Mouse (Mus musculus) testis, adult 10 weeks (tissue): ENCODE results near the gene Tmem262. TPM values are rescaled to one million over a fixed set of nuclear protein-coding genes. Genes with fewer than 3 reads are reported as not detected.

Experiments used
- polyA plus RNA-seq: library from polyadenylated mRNA; stranded (reverse); fragments of 350-450 nt; fragmentation: Illumina TruSeq; extraction: RNeasy Lipid Tissue Mini Kit (QIAGEN cat#74804); gene quantifications from one replicate; pipeline ENCODE4 v1.2.3, GENCODE M21; 2014; ENCODE audit warnings: low read depth, low replicate concordance

Gene Tmem262
- 14.1 TPM for polyA plus RNA-seq

DNA sequence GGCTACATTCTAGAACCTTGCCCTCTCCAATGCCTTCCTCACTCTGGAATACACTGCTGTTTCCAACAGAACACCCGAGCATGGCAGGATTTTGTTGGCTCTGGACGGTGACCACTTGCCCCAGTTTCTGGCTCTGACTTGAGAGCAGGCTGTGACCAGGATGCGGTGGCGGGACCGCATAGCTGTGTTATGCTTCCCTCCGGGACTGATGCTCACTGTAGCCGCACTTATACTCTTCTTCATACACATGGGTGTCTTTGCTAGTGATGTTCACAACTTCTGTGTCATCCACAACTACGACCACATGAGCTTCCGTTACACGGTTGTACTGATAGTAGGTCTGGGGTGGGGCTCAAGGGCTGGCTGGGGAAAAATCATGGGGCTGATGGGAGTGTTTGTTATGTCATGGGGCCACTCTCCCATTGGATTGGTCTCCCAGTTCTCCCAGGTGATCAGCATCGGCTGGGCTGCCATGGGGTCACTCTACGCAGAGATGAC, at the start of gene Tmem262:
Tmem262 (plus strand) TSS at position 51 of the 498 bp plus-strand sequence.

DNA sequence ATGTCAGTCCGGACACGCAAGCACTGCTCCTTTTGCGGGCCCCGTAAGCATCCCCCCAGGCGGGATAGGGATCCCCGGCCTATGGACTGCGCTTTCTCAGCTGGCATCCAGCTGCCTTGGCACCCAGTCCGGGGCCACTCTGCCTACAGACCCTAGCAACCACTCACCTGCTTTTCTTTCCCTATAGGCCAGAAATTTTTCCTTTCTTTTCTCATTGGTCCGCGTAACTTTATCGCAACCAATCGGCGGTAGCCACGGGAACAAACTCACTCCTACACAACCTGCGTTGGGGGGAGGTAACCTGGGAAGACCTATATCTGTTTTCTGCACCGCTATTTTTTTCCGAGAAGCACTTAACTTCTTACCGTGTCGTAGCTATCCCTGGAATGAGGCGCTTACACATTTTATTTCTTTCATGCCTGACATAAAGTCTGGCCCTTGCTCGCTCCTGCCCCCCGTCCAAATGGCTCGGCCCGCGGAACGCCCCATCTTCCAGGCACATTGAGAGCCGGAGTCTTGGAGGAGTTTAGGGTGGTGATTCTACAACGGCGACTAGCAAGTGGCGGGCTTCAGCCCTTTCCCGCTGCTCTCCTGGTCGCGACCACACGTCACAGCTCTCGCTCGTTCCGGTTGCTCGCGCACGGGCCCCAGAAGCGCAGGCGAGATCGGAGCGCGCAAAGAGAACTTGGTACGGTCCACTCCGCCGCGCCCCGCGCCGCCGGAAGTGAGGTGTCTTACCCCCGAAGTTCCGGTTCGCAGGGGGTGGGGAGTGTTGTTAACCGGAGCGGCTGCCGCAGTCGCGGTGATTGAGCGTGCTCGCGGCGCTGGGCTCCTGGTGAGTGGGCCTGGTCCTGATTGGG, 33.3 kb upstream of the Tmem262 start, which contains the start of gene Syvn1:
Syvn1 (plus strand) TSS at position 283 of the 860 bp plus-strand sequence.

DNA sequence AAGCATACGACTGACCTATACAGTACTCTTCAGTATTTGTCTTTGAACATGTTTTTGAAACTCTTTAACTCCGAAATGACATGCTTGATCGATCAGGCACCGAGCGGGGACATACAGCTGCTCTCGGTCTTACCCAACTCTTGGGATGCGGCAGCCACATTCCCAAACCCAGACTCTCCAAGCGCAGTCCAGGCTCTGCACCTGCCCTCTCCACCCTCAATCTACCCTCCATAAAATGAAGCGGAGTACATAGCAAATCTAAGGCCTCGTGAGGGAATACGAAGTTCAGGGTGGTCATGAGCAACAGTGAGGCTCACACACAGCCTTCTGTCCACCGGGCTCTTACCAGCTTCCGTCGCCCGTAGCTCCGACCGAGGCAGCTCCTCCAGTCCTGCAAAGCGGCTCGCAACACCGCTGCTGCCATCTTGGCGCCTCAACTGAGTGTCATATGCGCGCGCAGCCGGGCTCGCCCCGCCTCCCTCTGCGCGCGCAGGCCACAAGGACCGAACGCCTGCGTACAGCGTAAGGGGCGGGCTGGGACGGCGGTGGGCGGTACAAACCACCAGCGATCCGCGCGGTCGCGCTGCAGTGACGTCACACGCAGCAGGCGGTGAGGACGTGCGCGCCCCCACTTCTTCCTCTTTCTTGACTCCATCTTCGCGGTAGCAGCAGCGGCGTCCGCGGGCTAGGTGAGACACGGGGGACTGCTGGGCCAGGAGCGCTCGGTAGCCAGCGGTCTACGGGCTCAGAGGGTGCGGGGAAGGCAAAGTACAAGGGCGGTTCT, 22.3 kb upstream of the Tmem262 start, which contains the start of the genes Mrpl49 and Fau:
Mrpl49 (minus strand) TSS at position 473 of the 784 bp plus-strand sequence.
Fau (plus strand) TSS at position 532 of the 784 bp plus-strand sequence.

DNA sequence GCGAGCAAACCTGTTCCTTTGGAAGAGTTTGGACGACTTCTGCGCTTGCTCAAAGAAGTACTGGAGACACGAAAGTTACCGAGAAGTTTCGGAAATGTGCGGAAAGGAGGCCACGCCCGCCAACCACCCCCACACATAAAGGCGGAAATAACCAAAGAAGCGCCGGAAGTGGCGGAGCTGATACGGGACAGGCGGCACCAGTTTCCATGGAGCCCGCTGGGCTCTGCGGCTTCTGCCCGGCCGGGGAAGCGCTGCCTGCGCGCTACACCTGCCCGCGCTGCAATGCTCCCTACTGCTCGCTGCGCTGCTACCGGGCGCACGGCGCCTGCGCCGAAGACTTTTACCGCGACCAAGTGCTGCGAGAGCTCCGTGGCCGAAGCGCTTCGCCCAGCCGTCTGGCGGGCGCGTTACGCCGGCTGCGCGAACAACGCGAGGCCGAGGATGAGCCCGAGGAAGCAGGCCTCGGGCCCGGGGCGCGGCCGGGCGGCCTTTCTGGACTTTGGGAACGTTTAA, 18.8 kb upstream of the Tmem262 start, which contains the start of gene Znhit2:
Znhit2 (plus strand) TSS at position 172 of the 513 bp plus-strand sequence.

GRCm38 (mm10) chr19:6067724-6068415, 12.0 kb upstream of the Tmem262 start, which contains the start of gene Tm7sf2:
Gene Tm7sf2 (minus strand): TSS chr19:6068373.

DNA sequence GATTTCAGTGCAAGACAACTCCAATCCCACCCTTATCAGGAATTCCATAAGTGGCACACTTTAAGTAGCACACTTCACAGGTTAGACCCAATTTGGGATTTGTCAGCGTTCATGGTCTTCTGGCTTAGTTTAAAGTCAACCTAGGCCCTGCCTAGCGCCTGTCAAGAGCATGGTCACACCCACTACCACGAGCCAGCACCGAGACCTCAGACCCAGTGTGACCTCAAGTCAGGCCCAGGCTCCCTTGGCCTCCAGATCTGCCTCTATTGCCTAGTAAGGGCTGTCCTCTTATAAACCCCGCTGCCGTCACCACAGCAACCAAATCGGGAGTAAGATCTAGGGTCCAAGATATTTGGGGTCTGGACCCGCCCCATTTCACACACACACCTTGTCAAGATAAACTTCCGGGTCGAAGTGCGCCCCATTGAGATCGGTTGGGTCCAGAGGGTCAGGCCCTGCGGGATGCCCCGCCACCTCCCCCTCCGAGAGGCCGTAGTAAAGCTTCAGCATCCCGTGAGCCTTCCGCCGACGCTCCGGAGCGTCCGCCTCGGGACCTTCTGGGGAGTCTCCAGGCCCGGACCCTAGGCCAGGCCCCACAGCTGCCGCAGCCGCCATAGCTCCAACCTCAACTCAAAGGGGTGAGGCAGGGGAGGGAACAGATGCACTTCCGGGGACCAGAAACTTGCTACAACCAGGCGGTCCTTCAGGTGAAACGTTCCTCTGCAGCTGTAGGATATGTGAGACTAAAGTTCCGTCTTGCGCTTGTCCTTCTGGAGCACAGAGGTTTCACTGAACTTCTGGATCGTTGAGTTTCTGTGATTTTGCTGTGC, 3.1 kb upstream of the Tmem262 start, which contains the start of gene Vps51:
Vps51 (minus strand) TSS at position 668 of the 830 bp plus-strand sequence.

DNA sequence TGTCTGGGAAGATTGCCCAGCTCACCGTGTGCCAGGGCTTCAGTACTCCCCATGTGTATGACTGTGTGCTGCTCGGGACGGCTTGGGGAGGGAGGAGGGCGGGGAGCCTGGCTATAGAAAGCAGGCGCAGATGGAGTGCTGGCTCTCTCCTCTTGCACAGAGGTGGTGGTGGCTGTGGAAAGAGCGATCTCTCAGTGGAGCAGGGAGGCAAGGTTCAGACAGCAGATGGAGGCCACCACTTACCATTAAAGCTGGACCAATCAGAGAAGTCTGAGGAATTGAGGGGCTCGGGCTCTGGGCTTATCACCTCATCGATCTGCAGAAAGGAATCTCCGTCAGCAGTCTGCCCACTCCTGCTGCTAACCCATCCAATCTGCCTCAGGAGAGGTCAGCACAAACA, 2.3 kb downstream of the Tmem262 start, which contains the start of gene Gm28374:
Gm28374 (minus strand) TSS at position 101 of the 400 bp plus-strand sequence.

GRCm38 (mm10) chr19:6084478-6085248, 4.8 kb downstream of the Tmem262 start, which contains the start of the genes Zfpl1 and Cdca5:
Gene Zfpl1 (minus strand): TSS chr19:6084956.
Gene Cdca5 (plus strand): TSS chr19:6084983.

DNA sequence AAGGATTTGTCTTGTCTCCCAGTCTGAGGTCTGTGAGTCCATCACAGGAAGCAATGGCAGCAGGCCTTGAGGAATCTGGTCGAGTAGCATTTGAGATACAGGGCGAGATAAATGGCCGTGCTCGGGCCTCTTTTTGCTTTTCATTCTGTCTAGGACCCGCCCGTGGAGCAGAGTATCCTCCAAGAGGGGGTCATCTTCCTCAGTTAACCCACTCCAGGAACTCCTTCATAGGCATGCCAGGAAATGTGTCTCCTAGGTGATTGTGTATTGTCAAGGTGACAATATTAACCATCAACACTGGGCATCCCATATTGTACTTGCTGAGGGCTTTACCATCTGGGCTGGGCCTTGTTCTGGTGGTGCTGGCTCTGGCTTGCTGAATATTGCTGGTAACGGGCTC, 14.3 kb downstream of the Tmem262 start, which contains the start of gene AC131692.1:
AC131692.1 (plus strand) TSS at position 301 of the 400 bp plus-strand sequence.

GRCm38 (mm10) chr19:6105586-6105985, 25.8 kb downstream of the Tmem262 start, which contains the start of gene Naaladl1:
Gene Naaladl1 (plus strand): TSS chr19:6105782.

DNA sequence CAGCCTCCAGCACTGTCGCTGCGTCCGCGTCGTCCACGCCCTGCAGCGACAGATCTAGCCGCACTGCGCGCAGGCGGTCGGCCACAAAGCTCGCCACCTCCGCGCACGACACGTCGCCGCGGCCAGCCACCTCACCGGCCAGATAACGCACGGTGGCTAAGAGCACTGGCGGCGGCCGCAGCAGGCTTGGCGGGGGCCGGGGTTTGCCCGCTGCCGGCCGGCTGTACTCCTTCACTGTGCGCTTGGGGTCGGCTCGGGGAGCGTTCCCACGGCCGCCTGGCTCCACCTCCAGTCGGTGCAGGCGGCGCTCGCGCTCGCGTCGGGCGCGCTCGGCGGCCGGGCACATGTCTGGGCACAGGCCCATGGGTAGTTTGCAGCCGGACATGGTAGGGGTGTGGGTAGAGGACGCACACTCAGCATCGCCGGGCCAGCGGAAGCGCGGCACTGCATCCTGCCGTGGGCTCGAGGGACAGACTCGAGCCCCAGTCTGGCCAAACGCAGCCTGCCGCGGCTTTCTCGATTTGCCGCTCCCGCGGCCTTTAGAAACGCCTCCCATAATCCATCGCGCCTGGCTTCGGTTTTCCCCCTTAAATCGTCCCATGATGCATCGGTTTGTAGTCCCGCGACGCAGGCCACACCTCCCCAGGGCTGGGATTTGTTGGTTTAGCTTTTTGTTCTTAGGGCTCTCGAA, 38.3 kb downstream of the Tmem262 start, which contains the start of gene Sac3d1:
Sac3d1 (minus strand) TSS at position 665 of the 691 bp plus-strand sequence.

GRCm38 (mm10) chr19:6127760-6128341, 48.0 kb downstream of the Tmem262 start, which contains the start of gene Snx15:
Gene Snx15 (minus strand): TSS chr19:6128304.

Other genes with a start within 250 kb of the Tmem262 start
- gene Frmd8, start 204.8 kb upstream of the Tmem262 start, polyA plus RNA-seq, result 3.8 TPM
- 2.8 TPM for gene Slc25a45, start 202.2 kb upstream of the Tmem262 start, polyA plus RNA-seq
- 0.38 TPM for gene Tigd3, start 185.9 kb upstream of the Tmem262 start, polyA plus RNA-seq
- gene Dpf2, start 167.0 kb upstream of the Tmem262 start, polyA plus RNA-seq, result 9.0 TPM
- 0.11 TPM for gene Cdc42ep2, start 155.2 kb upstream of the Tmem262 start, polyA plus RNA-seq
- gene Pola2, start 115.8 kb upstream of the Tmem262 start, polyA plus RNA-seq, result 7.6 TPM
- gene Slc22a20, start 93.9 kb upstream of the Tmem262 start, polyA plus RNA-seq, result not detected
- gene Capn1, start 64.1 kb upstream of the Tmem262 start, polyA plus RNA-seq, result 0.24 TPM
- gene Syvn1, start 33.5 kb upstream of the Tmem262 start, polyA plus RNA-seq, result 1.3 TPM
- gene Mrpl49, start 22.2 kb upstream of the Tmem262 start, polyA plus RNA-seq, result 9.4 TPM
- 25.7 TPM for gene Fau, start 22.2 kb upstream of the Tmem262 start, polyA plus RNA-seq
- gene Znhit2, start 18.8 kb upstream of the Tmem262 start, polyA plus RNA-seq, result 0.66 TPM
- 1.6 TPM for gene Tm7sf2, start 11.7 kb upstream of the Tmem262 start, polyA plus RNA-seq
- gene Vps51, start 2.8 kb upstream of the Tmem262 start, polyA plus RNA-seq, result 8.3 TPM
- not detected for gene Gm28374, start 2.2 kb downstream of the Tmem262 start, polyA plus RNA-seq
- 1.3 TPM for gene Zfpl1, start 4.9 kb downstream of the Tmem262 start, polyA plus RNA-seq
- 10.9 TPM for gene Cdca5, start 5.0 kb downstream of the Tmem262 start, polyA plus RNA-seq
- 56.3 TPM for gene AC131692.1, start 14.4 kb downstream of the Tmem262 start, polyA plus RNA-seq
- gene Naaladl1, start 25.7 kb downstream of the Tmem262 start, polyA plus RNA-seq, result 0.13 TPM
- 1.2 TPM for gene Sac3d1, start 38.6 kb downstream of the Tmem262 start, polyA plus RNA-seq
- 2.1 TPM for gene Snx15, start 48.3 kb downstream of the Tmem262 start, polyA plus RNA-seq
- not detected for gene Batf2, start 61.0 kb downstream of the Tmem262 start, polyA plus RNA-seq
- 2.2 TPM for gene Arl2, start 61.5 kb downstream of the Tmem262 start, polyA plus RNA-seq
- 7.0 TPM for gene Majin, start 104.4 kb downstream of the Tmem262 start, polyA plus RNA-seq
- gene Gpha2, start 146.3 kb downstream of the Tmem262 start, polyA plus RNA-seq, result not detected
- 0.45 TPM for gene Ppp2r5b, start 155.8 kb downstream of the Tmem262 start, polyA plus RNA-seq
- gene Atg2a, start 161.6 kb downstream of the Tmem262 start, polyA plus RNA-seq, result 0.41 TPM
- 43.3 TPM for gene Ehd1, start 196.7 kb downstream of the Tmem262 start, polyA plus RNA-seq
- gene Cdc42bpg, start 226.4 kb downstream of the Tmem262 start, polyA plus RNA-seq, result 0.49 TPM